Mouse (Mus musculus): Measurements from ENCODE around the gene Syt15.

Syt15 gene

DNA sequence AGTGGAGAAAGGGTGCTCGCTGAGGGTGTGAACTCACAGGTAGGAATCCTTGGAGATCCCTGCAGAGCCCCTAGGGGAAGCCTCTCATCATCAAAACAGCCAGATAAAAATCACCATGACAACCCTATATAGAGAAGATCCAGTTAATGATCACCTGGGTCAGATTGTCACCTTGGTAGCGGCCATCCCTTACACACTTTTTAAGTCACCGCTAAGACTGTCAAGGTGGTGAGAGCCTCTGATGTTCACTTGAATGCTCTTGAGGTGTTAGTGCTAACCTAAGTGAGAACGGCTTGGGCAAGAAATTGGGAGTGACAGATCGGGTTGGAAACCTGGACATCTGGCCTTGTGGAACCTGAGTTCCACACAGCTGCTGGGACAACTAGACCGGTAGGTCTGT lies at the start of gene Syt15:
Syt15 (plus strand) TSS at position 301 of the 400 bp plus-strand sequence.
- no peak for DNase-seq

DNA sequence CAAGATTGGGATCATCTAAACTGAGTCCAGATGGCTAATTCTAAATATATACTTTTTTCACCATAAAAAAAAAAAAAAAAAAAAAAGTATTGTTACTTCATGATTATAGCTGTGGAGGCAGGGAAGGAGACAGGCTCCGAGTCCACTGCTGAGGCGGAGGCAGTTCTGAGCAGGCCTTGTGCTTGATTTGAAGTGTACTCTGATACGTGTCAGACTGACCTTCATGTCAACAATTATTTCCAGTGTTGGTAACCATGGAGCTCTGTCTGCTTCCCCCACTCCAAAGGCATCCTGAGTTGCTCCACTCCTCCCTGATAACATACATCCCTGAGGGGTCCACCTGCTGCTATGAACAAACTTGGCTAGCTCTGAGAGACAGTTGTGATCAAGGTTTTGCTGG lies 48.3 kb upstream of the Syt15 start:
- no peak for DNase-seq

DNA sequence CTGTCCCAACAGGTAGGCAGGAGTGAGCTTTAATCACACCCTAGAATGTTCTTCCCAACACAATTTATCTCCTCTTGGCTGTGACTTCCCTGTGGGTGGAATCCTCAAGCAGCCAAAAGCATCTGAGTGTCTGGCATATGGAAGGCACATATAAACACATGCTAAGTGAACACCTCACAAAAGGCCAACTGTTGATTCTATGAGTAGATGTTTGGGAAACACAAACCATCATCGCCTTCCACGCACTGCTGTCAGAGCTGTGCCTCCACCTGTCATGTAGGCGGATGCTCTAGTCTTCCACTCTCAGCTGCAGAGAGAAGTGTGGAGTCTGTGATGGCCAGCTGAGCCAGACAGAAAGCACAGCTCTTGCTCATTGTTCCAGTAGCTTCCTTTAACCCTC lies 40.0 kb upstream of the Syt15 start:
- DNase-seq, result no peak

DNA sequence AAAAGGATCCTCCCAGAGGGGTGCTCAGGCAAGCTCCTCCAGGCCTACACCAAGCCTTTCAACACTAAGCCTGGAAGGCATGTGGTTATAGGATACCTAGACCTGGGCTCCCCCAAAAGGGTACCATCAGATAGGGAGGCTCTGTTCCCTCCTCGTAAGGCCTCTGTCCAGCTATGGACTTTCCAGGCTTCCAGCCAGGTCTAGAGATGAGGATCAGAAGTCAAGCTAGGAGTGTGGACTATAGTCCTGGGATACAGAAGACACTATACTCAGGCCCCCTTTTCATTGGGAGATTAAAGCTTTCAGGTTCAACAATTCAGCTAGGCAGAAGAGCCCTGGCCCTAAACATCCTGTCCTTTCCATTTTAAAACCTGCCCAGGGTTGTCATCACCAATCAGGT lies 36.3 kb upstream of the Syt15 start:
- DNase-seq, result no peak

DNA sequence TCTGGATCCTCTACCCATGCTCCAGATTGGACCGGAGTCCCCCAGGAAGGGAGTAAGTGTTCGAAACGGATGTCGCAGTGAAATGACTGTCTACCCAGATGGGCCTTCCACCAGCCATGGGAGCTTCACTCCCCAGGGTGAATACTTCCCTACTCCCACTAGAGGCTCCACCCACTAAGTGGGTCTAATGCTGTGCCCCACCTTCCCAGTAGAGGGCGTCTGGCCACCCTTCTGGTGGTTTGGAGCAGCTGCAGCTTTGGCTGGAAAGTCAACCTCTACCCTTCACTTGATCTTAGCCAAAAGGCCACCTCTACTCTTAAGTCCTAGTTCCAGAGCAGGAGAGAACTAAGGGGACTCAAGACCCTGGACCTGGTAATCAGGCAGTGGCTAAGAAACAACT lies 30.8 kb upstream of the Syt15 start:
- peak; percentile 22 to 35 for DNase-seq

DNA sequence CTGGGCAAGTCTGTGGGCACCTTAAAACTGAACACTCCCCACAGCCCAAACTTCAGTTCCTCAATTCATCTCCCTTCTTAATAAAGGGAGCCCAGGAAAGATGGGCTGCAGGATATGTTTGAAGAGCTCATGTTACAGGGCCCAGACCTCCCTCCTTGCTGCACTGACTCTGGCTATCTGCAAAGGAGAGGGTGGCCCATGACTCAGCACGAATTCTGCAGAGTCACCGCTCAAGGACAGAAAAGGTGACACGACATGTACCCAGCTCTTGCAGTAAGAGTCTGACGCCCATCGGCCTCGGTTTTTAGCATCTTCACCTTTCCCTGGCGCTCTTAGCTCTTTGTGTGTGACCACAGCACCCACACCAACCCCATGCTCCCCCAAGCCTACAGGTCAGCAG lies 29.0 kb upstream of the Syt15 start:
- no peak for DNase-seq

DNA sequence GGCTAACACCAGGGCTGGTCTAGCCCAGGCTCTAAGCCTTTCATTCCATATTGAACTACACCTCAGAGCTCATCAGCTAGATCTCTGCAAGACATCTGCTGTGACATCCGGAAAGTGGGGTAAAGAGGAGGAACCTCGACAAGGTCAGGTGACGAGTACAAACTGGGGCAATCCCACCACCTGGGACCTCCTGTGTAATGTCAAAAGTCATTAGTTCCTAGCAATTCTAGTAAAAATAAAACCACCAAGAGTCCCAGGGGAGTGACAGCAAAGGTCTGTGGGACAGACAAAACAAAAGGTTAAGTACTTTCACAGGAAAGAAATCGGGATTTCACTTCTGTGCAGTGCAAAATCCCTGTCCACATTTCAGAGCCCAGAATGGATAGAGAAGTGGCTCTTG lies 25.5 kb upstream of the Syt15 start:
- no peak for DNase-seq

DNA sequence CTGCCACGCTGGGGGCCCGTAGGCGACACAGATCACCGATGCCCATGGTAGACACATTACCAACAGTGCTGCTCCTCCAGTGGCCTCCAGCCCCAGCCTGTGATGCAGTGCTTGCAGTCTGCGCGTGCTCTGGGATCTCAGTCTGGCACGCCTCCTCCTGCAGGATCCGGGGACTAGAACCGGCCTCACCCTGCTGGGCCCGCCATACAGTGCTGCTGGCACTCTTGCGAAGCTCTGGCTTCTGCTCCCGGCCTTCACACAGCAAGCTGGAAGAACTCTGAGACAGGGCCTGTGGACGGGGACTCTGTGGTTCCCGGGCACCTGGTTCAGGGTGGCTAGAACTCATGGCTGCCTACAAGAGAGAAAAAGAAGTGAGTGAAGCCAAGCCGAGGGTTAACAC lies 23.9 kb upstream of the Syt15 start:
- no peak for DNase-seq

DNA sequence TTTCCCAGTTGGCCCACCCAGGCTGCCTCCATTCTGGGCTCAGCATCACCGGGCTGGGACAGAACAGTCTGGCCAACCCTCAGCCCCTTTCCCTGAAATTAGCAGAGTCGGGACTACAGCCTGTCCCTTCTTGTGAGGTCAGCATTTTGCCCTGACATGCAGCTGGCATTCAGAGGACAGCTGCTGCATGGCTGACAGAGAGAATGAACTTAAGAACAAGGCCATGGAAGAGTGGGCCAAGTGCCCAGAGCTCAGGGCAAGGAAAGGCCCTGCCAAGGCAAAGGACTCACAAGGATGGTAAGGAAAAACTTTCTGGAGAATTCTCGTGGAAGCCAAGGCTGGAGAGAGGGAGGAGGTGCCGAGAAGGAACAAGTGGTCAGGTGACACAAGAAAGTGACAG lies 22.7 kb upstream of the Syt15 start:
- no peak for DNase-seq

DNA sequence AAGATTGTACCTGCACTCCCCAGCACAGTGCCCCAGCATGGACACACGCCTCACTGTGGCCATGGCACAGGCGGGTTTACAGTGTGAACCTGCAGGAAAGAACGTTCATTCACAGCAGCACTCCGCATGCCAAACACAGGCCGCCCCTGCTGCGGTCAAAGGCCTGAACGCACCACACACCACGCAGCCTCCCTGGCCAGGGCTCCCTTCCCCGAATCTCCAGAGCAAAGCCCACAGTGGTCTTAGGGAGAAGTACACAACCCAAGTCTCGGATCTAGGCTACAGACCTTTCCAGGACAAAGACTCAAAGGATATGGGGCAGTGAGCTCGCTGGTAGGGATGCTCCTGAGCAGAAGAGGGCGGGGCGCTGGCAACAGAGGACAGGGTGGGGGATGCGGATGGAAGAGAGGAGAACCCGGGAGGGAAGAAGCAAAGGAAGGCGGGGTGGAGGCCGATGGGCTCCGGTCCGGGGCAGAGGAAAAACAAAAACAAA lies 18.6 kb upstream of the Syt15 start:
- no peak for DNase-seq

DNA sequence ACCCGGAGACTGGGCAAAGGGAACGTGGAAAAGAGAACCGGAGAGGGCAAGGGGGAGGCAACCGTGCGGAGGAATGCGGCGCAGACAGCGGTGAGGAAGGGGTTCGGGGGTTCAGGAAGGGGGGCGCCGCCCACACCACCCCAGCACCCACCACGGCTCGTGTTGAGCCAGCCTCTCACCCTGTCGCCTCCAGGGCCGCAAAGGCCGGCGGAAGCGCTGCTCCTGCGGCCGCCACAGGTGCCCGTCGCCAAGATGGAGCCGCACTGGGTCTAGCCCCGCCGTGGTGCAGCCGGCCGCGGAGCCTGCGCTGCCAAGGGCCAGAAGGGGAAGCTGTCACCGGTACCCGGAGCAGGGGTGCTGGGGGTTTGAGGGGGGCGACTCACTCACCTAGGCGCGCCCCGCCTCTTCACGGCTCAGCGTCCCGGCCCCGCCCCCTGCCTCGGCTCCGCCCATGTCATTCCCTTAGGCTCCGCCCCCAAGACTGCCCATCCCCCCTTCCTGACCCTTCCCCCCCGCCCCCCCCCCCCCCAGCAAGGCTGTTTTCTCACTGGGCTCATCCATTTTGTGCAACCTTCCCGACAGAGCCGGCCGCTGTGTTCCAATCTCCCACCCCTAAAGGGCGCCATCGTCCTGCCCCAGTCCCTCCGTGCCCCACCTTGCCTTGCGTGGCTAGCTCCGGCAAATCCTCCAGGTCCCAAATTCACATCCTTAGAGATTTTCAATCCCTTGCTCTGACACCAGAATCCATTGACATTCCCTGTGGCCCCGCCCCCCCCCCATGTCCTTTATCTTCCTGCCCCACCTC lies 18.0 kb upstream of the Syt15 start, which contains the start of gene Gprin2:
Gprin2 (minus strand) TSS at position 423 of the 805 bp plus-strand sequence.
- DNase-seq, result peak; percentile 8 to 24

DNA sequence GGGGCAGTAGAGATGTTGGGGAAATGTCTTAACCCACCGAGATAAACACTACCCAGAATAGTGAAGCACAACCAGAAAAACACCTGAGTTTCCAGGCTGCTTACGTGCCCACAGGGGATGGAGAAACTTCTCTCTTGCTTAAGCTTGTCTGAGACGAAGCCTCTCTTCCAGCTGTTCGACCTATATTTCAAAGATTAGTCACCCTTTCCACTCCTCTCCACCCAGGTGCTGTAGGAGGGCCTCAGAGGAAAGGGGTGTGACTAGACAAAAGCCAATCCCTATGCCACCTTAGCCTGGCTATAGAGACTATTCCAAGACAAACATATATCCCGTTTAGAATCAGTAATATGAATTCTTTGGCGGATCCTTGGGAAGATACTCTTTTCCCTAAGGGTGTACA lies 11.4 kb upstream of the Syt15 start:
- no peak for DNase-seq

DNA sequence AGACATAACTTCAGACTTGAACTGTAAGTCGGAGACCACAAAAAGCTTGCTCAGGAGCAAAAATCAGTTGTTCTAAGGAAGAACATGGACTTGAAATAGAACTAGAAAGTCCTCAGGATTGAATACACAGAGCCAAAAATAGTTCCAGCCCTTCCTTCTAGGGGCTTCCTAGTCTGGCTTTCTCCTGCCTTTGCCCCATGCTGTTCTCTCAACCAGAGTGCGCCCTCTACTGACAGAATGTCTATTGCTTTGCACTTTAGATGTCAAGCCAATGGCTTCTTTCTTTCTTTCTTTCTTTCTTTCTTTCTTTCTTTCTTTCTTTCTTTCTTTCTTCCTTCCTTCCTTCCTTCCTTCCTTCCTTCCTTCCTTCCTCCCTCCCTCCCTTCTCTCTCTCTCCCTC lies 10.7 kb upstream of the Syt15 start:
- no peak for DNase-seq

DNA sequence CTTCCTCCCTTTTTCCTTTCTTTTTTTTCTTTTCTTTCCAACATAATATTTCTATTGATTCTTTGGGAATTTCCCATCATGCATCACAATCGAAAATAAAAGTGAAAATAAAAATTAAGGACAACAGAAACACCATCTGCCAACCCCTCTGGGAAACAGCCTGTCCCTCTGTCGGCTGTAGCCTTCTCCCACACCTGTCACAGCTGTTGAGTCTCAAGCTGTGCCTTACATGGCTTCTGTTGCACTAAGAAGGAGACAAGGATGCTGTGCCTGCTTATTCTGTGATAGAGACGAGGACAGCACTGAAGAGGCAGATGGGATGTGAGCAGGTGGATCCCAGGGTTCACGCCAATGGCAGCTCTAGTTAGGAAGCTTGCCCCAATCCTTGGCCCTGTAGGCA lies 10.3 kb upstream of the Syt15 start:
- no peak for DNase-seq

DNA sequence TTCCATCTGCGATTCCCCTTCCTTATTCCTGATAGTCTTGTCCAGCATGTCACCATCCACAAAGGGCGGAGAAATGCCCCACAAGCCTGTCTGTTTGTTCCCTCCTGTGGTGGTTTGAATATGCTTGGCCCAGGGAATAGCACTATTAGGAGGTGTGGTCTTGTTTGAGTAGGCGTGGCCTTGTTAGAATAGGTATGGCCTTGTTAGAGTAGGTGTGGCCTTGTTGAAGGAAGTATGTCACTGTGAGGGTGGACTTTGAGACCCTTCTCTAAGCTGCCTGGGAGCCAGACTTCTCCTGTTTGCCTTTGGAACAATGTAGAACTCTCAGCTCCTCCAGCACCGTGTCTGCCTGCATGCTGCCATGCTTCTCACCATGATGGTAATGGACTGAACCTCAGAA lies 9.5 kb upstream of the Syt15 start:
- DNase-seq, result no peak

DNA sequence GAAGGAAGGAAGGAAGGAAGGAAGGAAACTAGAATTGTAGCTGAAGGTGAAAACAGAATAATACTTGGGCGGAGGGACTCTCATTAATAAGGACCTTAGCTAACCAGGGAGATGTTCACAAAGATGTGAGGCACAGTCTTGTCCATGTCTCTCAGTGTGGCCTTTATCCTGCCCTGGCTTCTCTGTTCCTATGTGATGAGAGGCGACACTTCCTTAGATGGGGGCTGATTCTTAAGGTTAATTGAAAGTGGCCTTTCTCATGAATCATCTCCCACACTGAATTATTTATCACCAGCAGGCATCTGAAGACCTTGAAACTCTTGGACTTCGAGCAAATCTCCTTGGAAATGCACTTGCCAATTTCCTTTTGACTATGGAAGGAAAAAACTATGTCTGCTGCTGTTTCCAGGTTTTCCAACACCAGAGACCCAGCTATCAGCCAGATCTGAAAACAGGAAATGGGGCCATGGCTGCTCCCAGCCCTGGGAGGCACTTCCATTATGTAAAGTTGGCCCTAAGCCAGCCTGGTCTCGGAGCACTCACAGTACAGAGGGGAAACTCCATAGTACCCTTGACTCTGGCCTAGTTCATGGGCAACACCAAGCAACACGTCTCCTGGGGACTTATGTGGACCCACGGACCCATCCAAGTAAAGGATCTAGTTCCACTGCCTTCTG lies 3.8 kb upstream of the Syt15 start:
- DNase-seq, result no peak

DNA sequence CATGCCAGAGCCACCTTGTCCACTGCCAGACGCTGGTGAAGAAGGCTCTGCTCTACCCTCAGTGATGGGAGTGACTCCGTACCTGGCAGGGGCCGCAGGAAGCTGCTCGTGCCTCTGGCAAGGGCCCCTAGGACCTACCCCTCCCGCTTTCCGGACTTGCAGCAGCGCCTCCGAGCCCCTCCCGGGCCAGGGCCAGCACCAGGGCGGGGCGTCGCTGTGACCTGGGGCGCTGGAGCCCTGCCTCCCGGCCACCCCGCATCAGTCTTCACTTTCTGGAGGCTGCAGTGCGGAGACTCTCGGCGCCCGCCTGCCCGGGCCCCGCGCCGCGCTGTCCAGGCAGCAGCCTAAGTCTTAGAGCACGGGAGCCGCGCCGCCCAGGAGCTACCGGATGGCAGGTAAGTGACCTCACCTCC lies 397 bp downstream of the Syt15 start:
- no peak for DNase-seq

DNA sequence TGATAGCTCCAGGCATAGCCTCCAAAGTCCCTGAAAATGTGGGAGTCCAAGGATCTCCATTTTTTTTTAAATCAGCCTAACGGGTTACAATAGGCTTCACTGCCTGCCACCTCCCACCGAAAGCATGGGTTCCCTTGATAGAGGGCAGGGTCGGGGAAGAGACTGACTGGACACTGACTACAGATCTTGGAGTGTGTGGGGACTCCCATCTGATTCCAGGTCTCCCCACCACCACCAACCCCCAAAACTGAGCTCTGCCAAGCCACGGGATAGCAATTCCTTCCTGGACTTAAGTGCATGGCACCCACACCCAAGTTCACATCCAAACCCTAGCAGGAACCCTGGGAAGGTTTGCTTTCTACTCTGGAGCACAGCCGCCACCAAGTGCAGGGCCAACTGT lies 1.0 kb downstream of the Syt15 start:
- no peak for DNase-seq

DNA sequence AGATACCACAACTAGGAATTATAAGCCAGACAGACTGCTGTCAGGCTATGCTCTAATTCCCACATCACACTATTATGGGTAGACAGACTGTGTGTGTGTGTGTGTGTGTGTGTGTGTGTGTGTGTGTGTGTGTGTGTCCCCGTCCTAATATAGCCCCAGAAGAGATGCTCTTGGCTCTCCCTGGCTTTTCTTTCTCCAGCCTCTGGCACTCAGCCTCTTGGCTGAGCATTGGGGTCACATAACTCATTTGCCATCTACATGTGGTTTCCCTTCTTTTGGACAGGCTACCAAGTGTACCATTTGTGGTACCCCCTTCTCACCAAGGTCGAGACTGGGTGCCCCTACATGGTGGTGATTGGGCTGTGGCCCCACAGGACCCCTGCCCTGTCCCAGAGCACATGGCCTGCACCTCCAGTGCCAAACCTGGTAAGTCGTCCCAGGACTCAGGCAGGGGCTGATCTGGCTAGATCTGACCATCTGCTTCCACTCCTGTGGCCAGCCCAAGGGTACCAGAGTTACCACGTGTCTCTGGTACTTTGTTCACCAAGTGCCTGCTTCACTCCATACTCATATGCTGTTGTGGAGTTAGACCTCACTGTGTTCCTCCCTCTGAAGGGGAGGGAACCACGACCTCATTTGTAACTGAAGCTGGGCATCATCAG lies 2.2 kb downstream of the Syt15 start:
- DNase-seq, result no peak

DNA sequence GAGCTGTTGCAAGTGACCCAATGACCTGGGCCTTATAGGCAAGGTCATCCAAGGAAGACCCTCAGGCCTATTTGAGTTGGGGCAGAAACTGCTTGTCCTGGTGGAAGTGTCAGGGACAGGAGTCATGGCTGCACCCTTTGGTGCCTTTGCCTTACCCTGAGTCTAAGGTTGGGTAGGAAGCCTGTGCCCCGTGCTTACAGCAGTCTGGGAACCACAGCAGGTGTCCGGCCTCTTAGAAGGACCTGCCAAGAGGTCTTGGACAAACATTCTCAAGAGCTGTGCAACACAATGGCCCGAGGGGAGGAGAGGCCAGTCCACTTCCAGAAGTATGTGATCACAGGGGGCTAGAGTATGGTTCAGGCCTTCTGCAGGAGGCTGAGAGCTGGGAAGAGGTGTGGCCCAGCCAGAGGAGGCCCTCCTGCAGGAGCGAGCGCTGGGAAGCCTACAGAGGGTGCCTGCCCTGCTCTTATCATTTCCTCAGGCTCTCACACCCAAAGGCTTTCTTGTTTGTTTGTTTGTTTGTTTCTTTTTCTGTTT lies 4.0 kb downstream of the Syt15 start:
- DNase-seq, result no peak

DNA sequence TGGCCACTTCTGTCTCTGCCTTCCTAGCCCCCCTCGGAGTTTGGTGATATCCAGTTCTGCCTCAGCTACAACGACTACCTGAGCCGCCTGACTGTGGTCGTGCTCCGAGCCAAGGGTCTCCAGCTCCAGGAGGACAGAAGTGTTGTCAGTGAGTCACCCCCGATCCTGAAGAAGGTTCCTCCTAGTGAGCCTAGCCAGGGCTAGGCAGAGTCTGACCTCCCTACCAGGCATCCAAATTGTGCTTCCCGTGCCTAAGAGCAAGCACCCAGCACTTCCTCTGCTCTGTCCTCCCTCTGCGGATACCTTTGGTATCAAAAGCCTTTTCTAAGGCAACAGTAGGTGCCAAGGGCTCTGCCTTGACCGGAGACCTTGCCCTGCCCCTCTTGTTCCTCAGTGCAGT lies 6.6 kb downstream of the Syt15 start:
- no peak for DNase-seq

DNA sequence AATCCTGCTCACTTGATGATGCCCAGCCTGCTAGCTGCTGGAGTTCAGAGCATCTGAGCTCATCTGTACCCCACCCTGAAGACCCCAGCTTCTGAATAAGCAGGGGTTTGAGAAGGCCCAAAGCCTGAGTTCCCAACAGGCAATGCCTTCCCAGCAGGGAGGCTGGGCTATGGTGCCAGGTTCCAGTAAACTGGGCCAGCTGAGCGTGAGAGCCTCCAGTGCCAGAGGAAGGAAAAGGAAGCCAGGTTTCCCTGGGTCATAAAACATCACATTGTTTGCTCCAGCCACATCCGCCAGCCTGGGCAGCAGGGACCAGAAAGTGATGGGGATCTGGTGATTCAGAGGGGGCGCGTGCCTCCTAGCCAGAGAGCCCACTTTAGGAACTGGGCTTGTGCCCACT lies 7.2 kb downstream of the Syt15 start:
- no peak for DNase-seq

DNA sequence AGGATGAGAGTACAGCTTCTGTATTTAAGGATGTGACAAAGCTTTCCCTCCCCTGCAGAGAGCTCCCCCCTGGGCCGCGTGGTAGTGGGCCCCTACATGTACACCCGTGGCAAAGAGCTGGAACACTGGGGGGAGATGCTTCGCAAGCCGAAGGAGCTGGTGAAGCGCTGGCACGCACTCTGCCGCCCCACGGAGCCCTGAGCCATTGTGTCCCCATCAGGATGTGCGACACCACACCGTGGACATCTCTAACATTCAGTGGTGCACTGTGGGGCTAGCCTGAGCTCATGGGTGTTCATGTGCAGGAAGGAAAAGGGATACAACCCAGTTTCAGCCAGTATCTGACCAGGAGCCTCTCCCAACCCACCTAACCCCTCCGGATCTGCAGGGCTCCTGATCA lies 8.6 kb downstream of the Syt15 start:
- DNase-seq, result no peak
